ENCODE assay signal across 25 mouse cellular contexts in genomic region chr1:176039923-176040322, GRCm38 (mm10).
"Had no signal": no experiment of that assay in that cellular context is flagged by ENCODE, and none has a peak within 500 bp of the region (broad histone marks: within the 10 kb centered on the region; RNA-seq: fewer than 3 reads in every experiment).

No protein-coding gene starts in this region.

- H3K4me1 ChIP-seq: heart, embryonic 15.5 days; intestine, embryonic 15.5 days; limb, embryonic 13.5 days; limb, embryonic 15.5 days had no signal

- H3K27me3 ChIP-seq: heart, embryonic 13.5 days; heart, embryonic 15.5 days; intestine, embryonic 15.5 days; limb, embryonic 13.5 days; limb, embryonic 15.5 days had no signal

- ATAC-seq: forebrain, postnatal 0 days; hindbrain, embryonic 16.5 days; inflammation-experienced regulatory T-cells, adult 6 months; intestine, embryonic 15.5 days; intestine, postnatal 0 days had no signal

- H3K27ac ChIP-seq: heart, adult 2 months; heart, embryonic 13.5 days; heart, embryonic 15.5 days; hindbrain, embryonic 14.5 days; intestine, embryonic 15.5 days; layer of hippocampus, adult 2 months; limb, embryonic 13.5 days; limb, embryonic 15.5 days had no signal

- DNase-seq: forebrain, postnatal 0 days; gastrocnemius, postnatal 14 days; gastrocnemius, postnatal 36 days; heart, adult 11 months; heart, adult 2 months; heart, postnatal 14 days; heart, postnatal 36 days; kidney, adult 18-20 months; kidney, adult 8-10 months; kidney, postnatal 10 days; kidney, postnatal 25 days; kidney, postnatal 4 days; layer of hippocampus, postnatal 36 days; left cerebral cortex, postnatal 4 days had no signal

- H3K9ac ChIP-seq: forebrain, postnatal 0 days; heart, embryonic 13.5 days; heart, embryonic 15.5 days; hindbrain, embryonic 14.5 days; intestine, embryonic 15.5 days; limb, embryonic 13.5 days; limb, embryonic 15.5 days had no signal

- H3K36me3 ChIP-seq: heart, embryonic 13.5 days; heart, embryonic 15.5 days; intestine, embryonic 15.5 days; limb, embryonic 13.5 days; limb, embryonic 15.5 days had no signal

- H3K9me3 ChIP-seq: heart, embryonic 13.5 days; heart, embryonic 15.5 days; intestine, embryonic 15.5 days; limb, embryonic 15.5 days had no signal

- H3K4me3 ChIP-seq: heart, adult 2 months; heart, embryonic 13.5 days; heart, embryonic 15.5 days; intestine, embryonic 15.5 days; layer of hippocampus, adult 2 months; limb, embryonic 13.5 days; limb, embryonic 15.5 days had no signal

- H3K4me2 ChIP-seq: heart, embryonic 11.5 days; heart, embryonic 13.5 days; heart, embryonic 15.5 days; hindbrain, embryonic 14.5 days; intestine, embryonic 15.5 days; limb, embryonic 13.5 days; limb, embryonic 15.5 days had no signal
